Mouse (Mus musculus): ENCODE measurements around the gene Pgd. TPM values are rescaled to one million over a fixed set of nuclear protein-coding genes. Genes with fewer than 3 reads are reported as not detected.

Gene Pgd
- polyA plus RNA-seq, 1 experiment from 2014 or later, result 76.5 TPM

GRCm38 (mm10) chr4:149164150-149164549, 2.4 kb downstream of the Pgd start:
- Histone ChIP-seq H3K9me3 (ENCODE audit: control insufficient read depth, low read length) (no peaks in the 10 kb centered on the region), H3K4me3 (ENCODE audit: low read depth, low read length) (no peak overlapping the region), H3K9ac (ENCODE audit: low read length) (no peak overlapping the region), H3K4me2 (ENCODE audit: low read length) (no peak overlapping the region), H3K27me3 (replicated peaks; ENCODE audit: control insufficient read depth, insufficient read depth, low read length) (no peaks in the 10 kb centered on the region), H3K27ac (ENCODE audit: low read depth) (no peak overlapping the region), H3K36me3 (ENCODE audit: control insufficient read depth, insufficient read depth, low read length) (peaks cover 49% of the 10 kb centered on the region), H3K4me1 (replicated peaks; ENCODE audit: control insufficient read depth, insufficient read depth, low read length) (peaks cover 7% of the 10 kb centered on the region; the same call in 1 of the 2 replicates)
- no peak for DNase-seq (ENCODE audit: low spot score)
- no peak for ATAC-seq (replicated peaks; ENCODE audit: low FRiP score, low TSS enrichment, low read depth)
- WGBS, result 71% methylated on average over 5 of the region's 5 CpGs

- no peaks in the 10 kb centered on the region for H3K27me3 ChIP-seq (replicated peaks; ENCODE audit: control insufficient read depth, insufficient read depth, low read length)
- 70% methylated on average over 1 of the region's 1 CpGs for WGBS
- H3K9me3 ChIP-seq (ENCODE audit: control insufficient read depth, low read length), result no peaks in the 10 kb centered on the region
- peaks cover 58% of the 10 kb centered on the region for H3K36me3 ChIP-seq (ENCODE audit: control insufficient read depth, insufficient read depth, low read length)
- peaks cover 7% of the 10 kb centered on the region; the same call in 1 of the 2 replicates for H3K4me1 ChIP-seq (replicated peaks; ENCODE audit: control insufficient read depth, insufficient read depth, low read length)
- H3K27ac ChIP-seq (ENCODE audit: low read depth), result no peak overlapping the region
- no peak for DNase-seq (ENCODE audit: low spot score)
- no peak for ATAC-seq (replicated peaks; ENCODE audit: low FRiP score, low TSS enrichment, low read depth)
- no peak overlapping the region for H3K4me3 ChIP-seq (ENCODE audit: low read depth, low read length)
- H3K4me2 ChIP-seq (ENCODE audit: low read length), result no peak overlapping the region
- H3K9ac ChIP-seq (ENCODE audit: low read length), result no peak overlapping the region
Measured at GRCm38 (mm10) chr4:149163196-149163595, 3.4 kb downstream of the Pgd start.

GRCm38 (mm10) chr4:149161166-149161565, 5.4 kb downstream of the Pgd start:
- peaks cover 79% of the 10 kb centered on the region for H3K36me3 ChIP-seq (ENCODE audit: control insufficient read depth, insufficient read depth, low read length)

GRCm38 (mm10) chr4:149159891-149160290, 6.7 kb downstream of the Pgd start:
- ATAC-seq (replicated peaks; ENCODE audit: low FRiP score, low TSS enrichment, low read depth) (no peak), DNase-seq (ENCODE audit: low spot score) (no peak)
- H3K27ac ChIP-seq (ENCODE audit: low read depth), result no peak overlapping the region
- no peaks in the 10 kb centered on the region for H3K4me1 ChIP-seq (replicated peaks; ENCODE audit: control insufficient read depth, insufficient read depth, low read length)
- no peaks in the 10 kb centered on the region for H3K9me3 ChIP-seq (ENCODE audit: control insufficient read depth, low read length)
- H3K4me3 ChIP-seq (ENCODE audit: low read depth, low read length), result no peak overlapping the region
- WGBS, result 87% methylated on average over 13 of the region's 13 CpGs
- peaks cover 90% of the 10 kb centered on the region for H3K36me3 ChIP-seq (ENCODE audit: control insufficient read depth, insufficient read depth, low read length)
- H3K4me2 ChIP-seq (ENCODE audit: low read length), result no peak overlapping the region
- H3K27me3 ChIP-seq (replicated peaks; ENCODE audit: control insufficient read depth, insufficient read depth, low read length), result no peaks in the 10 kb centered on the region
- H3K9ac ChIP-seq (ENCODE audit: low read length), result no peak overlapping the region

More at GRCm38 (mm10) chr4:149161166-149161565, 5.4 kb downstream of the Pgd start:
- DNase-seq (ENCODE audit: low spot score) (no peak), ATAC-seq (replicated peaks; ENCODE audit: low FRiP score, low TSS enrichment, low read depth) (no peak)
- Histone ChIP-seq H3K4me2 (ENCODE audit: low read length) (no peak overlapping the region), H3K4me3 (ENCODE audit: low read depth, low read length) (no peak overlapping the region), H3K4me1 (replicated peaks; ENCODE audit: control insufficient read depth, insufficient read depth, low read length) (peaks cover 7% of the 10 kb centered on the region; the same call in 1 of the 2 replicates), H3K9ac (ENCODE audit: low read length) (no peak overlapping the region), H3K27ac (ENCODE audit: low read depth) (no peak overlapping the region), H3K9me3 (ENCODE audit: control insufficient read depth, low read length) (no peaks in the 10 kb centered on the region), H3K27me3 (replicated peaks; ENCODE audit: control insufficient read depth, insufficient read depth, low read length) (no peaks in the 10 kb centered on the region)
- WGBS, result 90% methylated on average over 6 of the region's 6 CpGs

DNA sequence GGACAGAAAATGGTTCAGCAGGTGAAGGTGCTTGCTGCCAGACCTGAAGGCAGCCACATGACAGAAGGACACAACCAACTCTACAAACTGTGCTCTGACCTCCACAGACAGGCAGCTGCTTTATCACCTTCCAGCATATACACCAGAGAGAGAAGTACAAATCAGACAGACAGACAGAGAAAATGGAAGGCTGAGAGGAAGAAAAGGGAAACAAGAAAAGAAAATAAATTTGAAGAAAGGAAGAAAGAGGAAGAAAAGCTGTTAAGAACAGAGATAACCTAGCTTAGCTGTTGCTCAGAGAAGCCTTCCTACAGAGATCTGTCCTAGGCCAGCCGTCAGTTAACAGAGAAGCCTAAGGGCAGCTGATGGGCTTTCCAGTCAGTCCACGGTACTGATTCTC, 7.4 kb downstream of the Pgd start:
- Histone ChIP-seq H3K4me3 (ENCODE audit: low read depth, low read length) (no peak overlapping the region), H3K27ac (ENCODE audit: low read depth) (no peak overlapping the region), H3K4me1 (replicated peaks; ENCODE audit: control insufficient read depth, insufficient read depth, low read length) (no peaks in the 10 kb centered on the region), H3K36me3 (ENCODE audit: control insufficient read depth, insufficient read depth, low read length) (peaks cover 90% of the 10 kb centered on the region), H3K27me3 (replicated peaks; ENCODE audit: control insufficient read depth, insufficient read depth, low read length) (no peaks in the 10 kb centered on the region), H3K9me3 (ENCODE audit: control insufficient read depth, low read length) (no peaks in the 10 kb centered on the region), H3K4me2 (ENCODE audit: low read length) (no peak overlapping the region), H3K9ac (ENCODE audit: low read length) (no peak overlapping the region)
- WGBS, result 93% methylated on average over 2 of the region's 2 CpGs
- DNase-seq (ENCODE audit: low spot score), result no peak
- ATAC-seq (replicated peaks; ENCODE audit: low FRiP score, low TSS enrichment, low read depth), result no peak

- Histone ChIP-seq H3K4me1 (replicated peaks; ENCODE audit: control insufficient read depth, insufficient read depth, low read length) (no peaks in the 10 kb centered on the region), H3K36me3 (ENCODE audit: control insufficient read depth, insufficient read depth, low read length) (peaks cover 96% of the 10 kb centered on the region), H3K9ac (ENCODE audit: low read length) (no peak overlapping the region), H3K9me3 (ENCODE audit: control insufficient read depth, low read length) (no peaks in the 10 kb centered on the region), H3K27me3 (replicated peaks; ENCODE audit: control insufficient read depth, insufficient read depth, low read length) (no peaks in the 10 kb centered on the region), H3K4me2 (ENCODE audit: low read length) (no peak overlapping the region), H3K4me3 (ENCODE audit: low read depth, low read length) (no peak overlapping the region), H3K27ac (ENCODE audit: low read depth) (no peak overlapping the region)
- ATAC-seq (replicated peaks; ENCODE audit: low FRiP score, low TSS enrichment, low read depth), result no peak
- DNase-seq (ENCODE audit: low spot score), result no peak
- 83% methylated on average over 8 of the region's 8 CpGs for WGBS
Measured at GRCm38 (mm10) chr4:149157415-149157973, 9.1 kb downstream of the Pgd start.

- ATAC-seq (replicated peaks; ENCODE audit: low FRiP score, low TSS enrichment, low read depth) (no peak), DNase-seq (ENCODE audit: low spot score) (no peak)
- Histone ChIP-seq H3K27ac (ENCODE audit: low read depth) (no peak overlapping the region), H3K36me3 (ENCODE audit: control insufficient read depth, insufficient read depth, low read length) (peaks cover 99% of the 10 kb centered on the region), H3K27me3 (replicated peaks; ENCODE audit: control insufficient read depth, insufficient read depth, low read length) (no peaks in the 10 kb centered on the region), H3K9me3 (ENCODE audit: control insufficient read depth, low read length) (no peaks in the 10 kb centered on the region), H3K9ac (ENCODE audit: low read length) (no peak overlapping the region), H3K4me1 (replicated peaks; ENCODE audit: control insufficient read depth, insufficient read depth, low read length) (no peaks in the 10 kb centered on the region), H3K4me2 (ENCODE audit: low read length) (no peak overlapping the region), H3K4me3 (ENCODE audit: low read depth, low read length) (no peak overlapping the region)
- WGBS, result 92% methylated on average over 6 of the region's 6 CpGs
Measured at GRCm38 (mm10) chr4:149155711-149156110, 10.9 kb downstream of the Pgd start.

GRCm38 (mm10) chr4:149154859-149155258, 11.7 kb downstream of the Pgd start:
- Histone ChIP-seq H3K9me3 (ENCODE audit: control insufficient read depth, low read length) (no peaks in the 10 kb centered on the region), H3K4me2 (ENCODE audit: low read length) (no peak overlapping the region), H3K9ac (ENCODE audit: low read length) (no peak overlapping the region), H3K27me3 (replicated peaks; ENCODE audit: control insufficient read depth, insufficient read depth, low read length) (no peaks in the 10 kb centered on the region), H3K27ac (ENCODE audit: low read depth) (no peak overlapping the region), H3K4me1 (replicated peaks; ENCODE audit: control insufficient read depth, insufficient read depth, low read length) (no peaks in the 10 kb centered on the region), H3K36me3 (ENCODE audit: control insufficient read depth, insufficient read depth, low read length) (peaks cover 100% of the 10 kb centered on the region), H3K4me3 (ENCODE audit: low read depth, low read length) (no peak overlapping the region)
- no peak for DNase-seq (ENCODE audit: low spot score)
- WGBS, result 97% methylated on average over 7 of the region's 7 CpGs
- ATAC-seq (replicated peaks; ENCODE audit: low FRiP score, low TSS enrichment, low read depth), result no peak

GRCm38 (mm10) chr4:149150721-149151120, 15.8 kb downstream of the Pgd start:
- Histone ChIP-seq H3K9me3 (ENCODE audit: control insufficient read depth, low read length) (no peaks in the 10 kb centered on the region), H3K9ac (ENCODE audit: low read length) (no peak overlapping the region), H3K36me3 (ENCODE audit: control insufficient read depth, insufficient read depth, low read length) (peaks cover 67% of the 10 kb centered on the region), H3K4me3 (ENCODE audit: low read depth, low read length) (no peak overlapping the region), H3K27me3 (replicated peaks; ENCODE audit: control insufficient read depth, insufficient read depth, low read length) (no peaks in the 10 kb centered on the region), H3K4me2 (ENCODE audit: low read length) (no peak overlapping the region), H3K4me1 (replicated peaks; ENCODE audit: control insufficient read depth, insufficient read depth, low read length) (no peaks in the 10 kb centered on the region), H3K27ac (ENCODE audit: low read depth) (no peak overlapping the region)
- ATAC-seq (replicated peaks; ENCODE audit: low FRiP score, low TSS enrichment, low read depth), result no peak
- DNase-seq (ENCODE audit: low spot score), result no peak
- WGBS, result 93% methylated on average over 11 of the region's 11 CpGs
